Mouse (Mus musculus) C2C12 (cell line): Measurements from ENCODE around the gene Fnip2.

Experiments
- CEBPB ChIP-seq: IDR thresholded peaks from one replicate; pipeline ENCODE4 v1.6.1; 2011; ENCODE audit warnings: low read depth, mild to moderate bottlenecking, control low read depth, moderate library complexity
- CTCF ChIP-seq: IDR thresholded peaks from one replicate; pipeline ENCODE4 v1.5.1; 2011; ENCODE audit not compliant: control insufficient read depth, insufficient read depth, insufficient read length
- FOSL1 ChIP-seq: IDR thresholded peaks from one replicate; pipeline ENCODE4 v1.8.0; 2011; ENCODE audit warnings: mild to moderate bottlenecking, low read length; ENCODE audit not compliant: poor library complexity, insufficient read depth, severe bottlenecking
- MAX ChIP-seq: IDR thresholded peaks from one replicate; pipeline ENCODE4 v1.6.1; 2011; ENCODE audit warnings: mild to moderate bottlenecking, control low read depth
- USF1 ChIP-seq: IDR thresholded peaks from one replicate; pipeline ENCODE4 v1.6.1; 2011; ENCODE audit warnings: low read depth, mild to moderate bottlenecking, control low read depth, moderate library complexity

- no peak for TF ChIP-seq CTCF
- TF ChIP-seq CEBPB = no peak
- TF ChIP-seq MAX = no peak
- no peak for TF ChIP-seq FOSL1
- TF ChIP-seq USF1 = no peak
Measured at GRCm38 (mm10) chr3:79493064-79493463, 74.5 kb downstream of the Fnip2 start.
